Mouse (Mus musculus) heart, adult 2 months (tissue): Measurements from ENCODE around the gene Krt33b. TPM values are rescaled to one million over a fixed set of nuclear protein-coding genes. Genes with fewer than 3 reads are reported as not detected.

Experiments used
- DNase-seq, 2 experiments: peaks; one replicate each; pipeline ENCODE4 v3.0.0; 2021
- H3K27ac ChIP-seq: fragments of 200-600 bp; 2 replicates; pipeline ENCODE4 v1.8.1; 2022
- H3K27me3 ChIP-seq: fragments of 200-500 bp; 2 replicates; pipeline ENCODE4 v1.6.1; 2012; ENCODE audit warnings: mild to moderate bottlenecking, low read length, inconsistent platforms, mixed read lengths; ENCODE audit not compliant: control insufficient read depth, insufficient read depth
- H3K36me3 ChIP-seq: fragments of 200-500 bp; 2 replicates; pipeline ENCODE4 v1.6.1; 2012; ENCODE audit warnings: low read length, inconsistent platforms; ENCODE audit not compliant: control insufficient read depth, insufficient read depth
- H3K4me1 ChIP-seq: fragments of 200-500 bp; 2 replicates; pipeline ENCODE4 v1.6.1; 2011; ENCODE audit warnings: low read length; ENCODE audit not compliant: control insufficient read depth, insufficient read depth
- H3K4me3 ChIP-seq: fragments of 200-600 bp; 2 replicates; pipeline ENCODE4 v1.8.1; 2022
- H3K79me2 ChIP-seq: fragments of 200-500 bp; replicated peaks from 2 replicates; pipeline ENCODE4 v1.6.1; 2012; ENCODE audit warnings: mild to moderate bottlenecking, inconsistent platforms, low read length, moderate library complexity, mixed read lengths; ENCODE audit not compliant: control insufficient read depth, insufficient read depth
- H3K9ac ChIP-seq: fragments of 200-500 bp; 2 replicates; pipeline ENCODE4 v1.6.1; 2012; ENCODE audit warnings: low read depth, mild to moderate bottlenecking, control low read depth, inconsistent platforms, low read length, mixed read lengths
- CTCF ChIP-seq: fragments of 200-600 bp; IDR thresholded peaks from 2 replicates; pipeline ENCODE4 v1.8.1; 2022; ENCODE audit warnings: antibody characterized with exemption, mild to moderate bottlenecking, moderate library complexity
- EP300 ChIP-seq: fragments of 200-500 bp; IDR thresholded peaks from 2 replicates; pipeline ENCODE4 v1.6.1; 2011; ENCODE audit warnings: low read depth, low read length, control low read depth; ENCODE audit not compliant: insufficient read depth
- POLR2A ChIP-seq: fragments of 200-500 bp; IDR thresholded peaks from 2 replicates; pipeline ENCODE4 v1.6.1; 2011; ENCODE audit warnings: mild to moderate bottlenecking, low read depth, low read length, control low read depth; ENCODE audit not compliant: insufficient read depth
- WGBS: fragments of 180-500 bp; shearing (Covaris S2); methylation state at CpG from one replicate; pipeline ENCODE4 v1.1.7; 2018; 5-methylcytosine and 5-hydroxymethylcytosine counted together
- intact Hi-C: fragments of 180-260 bp; cut with DNase I; formaldehyde crosslinking; loops from one replicate; pipeline ENCODE4 v1.15.1; 2025
- long read RNA-seq: library from polyadenylated mRNA; stranded (forward); transcript quantifications from one replicate; pipeline ENCODE4 v2.0.0, GENCODE M21; 2021
- polyA plus RNA-seq: library from polyadenylated mRNA; depleted of rRNA; stranded (reverse); fragments of >200 nt; gene quantifications from 2 replicates; pipeline ENCODE4 v1.2.3, GENCODE M21; 2012; rRNA removed
- total RNA-seq, 2 experiments: library from RNA; stranded (reverse); gene quantifications; 2 replicates each; pipeline ENCODE4 v1.2.3; 2021

The Krt33b gene
- total RNA-seq (not detected), polyA plus RNA-seq (not detected in 2 replicates)
- long read RNA-seq, result 0 reads

DNA sequence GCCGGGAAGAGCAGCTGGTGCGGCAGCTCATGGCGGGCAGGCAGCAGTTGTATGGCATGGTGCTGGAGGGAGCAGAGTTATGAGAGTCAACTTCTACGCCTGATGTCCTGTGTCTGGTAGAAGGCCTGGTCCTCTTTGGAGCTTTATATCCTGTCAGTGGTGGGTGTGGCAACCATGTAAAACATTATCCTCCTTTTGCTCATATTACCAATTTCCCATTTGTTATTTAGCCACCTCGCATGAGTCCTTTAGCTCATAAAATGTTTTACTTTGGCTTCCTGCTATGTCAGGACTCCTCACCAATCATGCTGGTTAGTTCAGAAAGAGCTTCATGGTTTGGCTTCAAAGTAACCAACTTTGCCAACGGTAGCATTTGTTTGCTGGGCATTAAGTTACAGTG lies at the start of gene Krt33b:
TSS of gene Krt33b (minus strand) at position 101 of the 400 bp plus-strand sequence.
- TF ChIP-seq EP300 (no peak), POLR2A (no peak), CTCF (no peak)
- no peak within 1 kb of the TSS for H3K9ac ChIP-seq
- H3K4me3 ChIP-seq, result no peak within 1 kb of the TSS
- intact Hi-C loops, result no loop called here
- no peaks in the 10 kb centered on the region for H3K79me2 ChIP-seq
- no peaks in the 10 kb centered on the region for H3K36me3 ChIP-seq
- no peak within 1 kb of the TSS for H3K27ac ChIP-seq
- 76% methylated on average over 6 of the region's 6 CpGs for WGBS
- DNase-seq, result no peak
- H3K4me1 ChIP-seq, result no peaks in the 10 kb centered on the region
- H3K27me3 ChIP-seq, result no peaks in the 10 kb centered on the region; the same call in 1 of the 2 replicates

DNA sequence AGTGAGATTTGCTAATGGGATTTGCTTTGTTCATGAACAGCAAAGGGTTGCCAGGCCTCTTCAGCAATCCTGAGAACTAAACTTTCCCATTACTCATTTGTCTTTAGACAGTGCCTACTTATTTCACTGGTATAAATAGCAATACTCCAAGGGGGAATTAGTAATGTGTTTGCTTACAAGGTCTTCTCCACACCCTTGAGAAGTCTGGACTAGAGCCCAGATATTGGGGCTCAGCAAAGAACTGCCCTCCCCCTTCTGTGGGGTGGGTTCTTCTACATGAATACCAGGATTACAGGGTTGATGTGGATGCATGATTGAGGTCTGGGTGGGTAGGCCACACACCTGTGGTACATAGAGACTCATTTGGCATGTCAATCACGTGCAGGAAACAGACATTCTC lies 44.2 kb upstream of the Krt33b start:
- TF ChIP-seq EP300, result no peak
- TF ChIP-seq CTCF, result no peak
- no peak for TF ChIP-seq POLR2A
- Histone ChIP-seq H3K27me3 (no peaks in the 10 kb centered on the region), H3K36me3 (no peaks in the 10 kb centered on the region), H3K27ac (no peak overlapping the region), H3K79me2 (no peaks in the 10 kb centered on the region), H3K9ac (no peak overlapping the region), H3K4me1 (no peaks in the 10 kb centered on the region), H3K4me3 (no peak overlapping the region)
- WGBS, result 49% methylated on average over 1 of the region's 1 CpGs
- intact Hi-C loops, result no loop called here
- no peak for DNase-seq

DNA sequence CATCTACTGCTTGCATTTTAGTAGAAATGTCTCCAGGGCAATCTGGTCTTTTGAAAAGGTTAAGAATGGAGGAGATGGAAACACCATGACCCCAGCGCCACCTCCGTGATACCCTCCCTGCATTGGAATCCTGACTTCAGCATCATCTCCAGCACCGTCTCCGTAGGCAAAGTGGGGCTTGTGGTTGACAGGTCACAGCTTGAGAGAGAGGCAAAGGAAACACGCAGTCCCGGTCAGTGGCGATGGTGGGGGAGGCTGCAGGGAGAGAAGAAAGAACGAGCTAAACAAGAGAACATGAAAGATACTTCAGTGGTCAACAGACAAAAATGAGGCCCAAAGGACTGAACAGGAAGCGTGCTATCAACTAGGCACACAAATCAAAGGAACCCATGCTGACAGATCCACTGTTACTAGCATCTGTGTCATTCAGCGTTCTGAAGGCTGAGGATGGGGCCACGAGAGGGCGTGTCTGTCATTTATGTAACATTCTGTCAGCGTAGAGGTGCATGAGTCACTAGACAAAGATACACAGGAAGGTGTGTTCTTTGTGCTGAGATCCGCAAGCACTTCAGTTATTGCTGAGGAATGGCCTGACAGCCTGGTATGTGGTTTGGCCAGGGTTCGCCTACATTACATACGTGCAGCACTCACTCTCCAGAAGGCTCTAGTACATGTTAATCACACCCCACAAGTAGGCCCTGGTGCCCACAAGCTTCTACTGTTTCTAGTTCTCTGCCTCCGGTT lies 37.8 kb upstream of the Krt33b start:
- Histone ChIP-seq H3K4me1 (no peaks in the 10 kb centered on the region), H3K36me3 (no peaks in the 10 kb centered on the region), H3K4me3 (no peak overlapping the region), H3K27ac (no peak overlapping the region), H3K79me2 (no peaks in the 10 kb centered on the region), H3K9ac (no peak overlapping the region), H3K27me3 (no peaks in the 10 kb centered on the region)
- intact Hi-C loops, result loop anchor here (5.0 kb wide), 1 partner anchor 100 kb away; no protein-coding TSS in a partner anchor
- TF ChIP-seq CTCF, result no peak
- no peak for TF ChIP-seq POLR2A
- TF ChIP-seq EP300, result no peak
- no peak for DNase-seq
- 59% methylated on average over 17 of the region's 17 CpGs for WGBS

DNA sequence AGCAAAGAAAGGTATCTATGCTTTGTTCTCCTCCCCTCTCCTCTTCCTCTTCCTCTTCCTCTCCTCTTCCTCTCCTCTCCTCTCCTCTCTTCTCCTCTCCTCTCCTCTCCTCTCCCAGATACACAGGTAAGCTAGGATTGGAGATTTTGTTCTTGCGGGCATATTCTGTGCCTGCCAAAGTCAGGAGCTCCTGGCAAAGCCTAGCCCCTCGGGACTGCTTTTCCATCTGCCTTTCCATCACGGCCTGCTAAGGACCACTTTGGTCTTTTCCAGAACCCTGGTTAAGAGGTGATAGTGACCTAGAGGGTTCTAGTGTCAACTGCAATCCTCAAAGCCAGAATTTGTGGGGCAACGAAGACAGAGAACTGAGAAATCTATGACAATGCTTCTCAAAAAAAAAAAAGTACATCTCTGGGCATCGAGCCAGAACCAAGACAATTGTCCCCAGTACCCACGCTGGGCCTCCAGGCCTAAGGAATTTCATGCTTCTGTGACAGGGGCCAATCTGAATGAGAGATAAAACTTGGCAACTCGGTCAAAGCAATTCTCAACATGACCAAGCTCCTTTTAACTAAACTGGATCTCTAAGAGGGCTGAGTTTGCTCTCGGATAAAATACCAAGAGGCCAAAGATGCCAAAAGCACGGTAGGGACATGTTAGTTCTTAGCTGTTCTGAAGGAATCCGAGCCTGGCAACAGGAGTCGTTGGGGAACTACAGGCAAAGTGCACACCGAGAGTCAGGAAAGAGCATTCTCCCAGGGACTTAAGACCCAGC lies 36.8 kb upstream of the Krt33b start:
- Histone ChIP-seq H3K36me3 (no peaks in the 10 kb centered on the region), H3K79me2 (no peaks in the 10 kb centered on the region), H3K27me3 (no peaks in the 10 kb centered on the region), H3K4me1 (no peaks in the 10 kb centered on the region), H3K27ac (no peak overlapping the region), H3K9ac (no peak overlapping the region), H3K4me3 (no peak overlapping the region)
- 31% methylated on average over 12 of the region's 12 CpGs for WGBS
- TF ChIP-seq CTCF (no peak), POLR2A (no peak), EP300 (no peak)
- DNase-seq, result no peak
- intact Hi-C loops, result loop anchor here (5.0 kb wide), 1 partner anchor 101 kb away; no protein-coding TSS in a partner anchor

DNA sequence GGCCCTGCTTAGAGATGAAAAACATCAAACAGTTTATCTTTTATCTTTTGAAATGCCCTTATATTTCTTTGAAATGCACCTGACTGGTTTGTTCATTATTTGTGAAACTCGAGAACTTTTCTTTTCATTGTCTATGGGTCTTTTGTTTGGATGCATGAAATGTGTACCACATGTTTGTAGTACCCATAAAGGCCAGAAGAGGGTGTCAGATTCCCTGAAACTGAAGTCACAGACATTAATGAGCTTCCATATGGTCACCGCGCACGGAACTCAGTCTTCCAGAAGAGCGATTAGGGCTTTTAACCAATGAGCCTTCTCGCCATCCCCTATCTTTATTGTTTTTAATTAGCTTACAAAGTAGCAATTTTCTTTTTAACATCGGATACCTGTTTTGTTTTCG lies 29.2 kb upstream of the Krt33b start:
- TF ChIP-seq CTCF (peak; percentile 22), POLR2A (no peak)
- Histone ChIP-seq H3K9ac (no peak overlapping the region), H3K4me3 (no peak overlapping the region), H3K27me3 (no peaks in the 10 kb centered on the region), H3K27ac (no peak overlapping the region), H3K36me3 (no peaks in the 10 kb centered on the region), H3K79me2 (no peaks in the 10 kb centered on the region), H3K4me1 (no peaks in the 10 kb centered on the region)
- no peak for DNase-seq
- 77% methylated on average over 8 of the region's 8 CpGs for WGBS
- intact Hi-C loops, result no loop called here
